ENCODE assay signal across 8 mouse cellular contexts in genomic region chr8:80913016-80913748, GRCm38 (mm10). TPM values are rescaled to one million over a fixed set of nuclear protein-coding genes. Genes with fewer than 3 reads are reported as not detected.
DNase-seq lines count a peak whose midpoint lies in the region; ATAC-seq lines count a peak whose summit lies in the region.

No protein-coding gene starts in this region.

- H3K4me1 ChIP-seq in intestine, embryonic 15.5 days (replicated peaks) = 0 out of 2 replicates have a peak, but pooled peaks cover 7% of the 10 kb centered on the region

- no peak overlapping the region for H3K4me2 ChIP-seq in intestine, embryonic 15.5 days (replicated peaks)

- H3K27ac ChIP-seq in intestine, embryonic 15.5 days = peak overlapping the region; percentile 61

- ATAC-seq in intestine, embryonic 15.5 days = peak; percentile 77

- WGBS in intestine, embryonic 15.5 days = 100% methylated on average over 1 of the region's 1 CpGs

- no peaks in the 10 kb centered on the region for H3K27me3 ChIP-seq in intestine, embryonic 15.5 days (replicated peaks)

- peak; percentile 58 for DNase-seq in adrenal gland, adult 2 months
- no peak for DNase-seq in adrenal gland, adult 18-20 months (ENCODE audit: low spot score in 2 of 2)
- peak; percentile 9 for DNase-seq in right cerebral cortex, adult 2 months (ENCODE audit: low spot score in 2 of 2)
- DNase-seq in right cerebral cortex, postnatal 36 days (ENCODE audit: low spot score in 2 of 2) = no peak
- peak; percentile 62 for DNase-seq in lung, postnatal 36 days
- DNase-seq in thymus, postnatal 10 days (ENCODE audit: low spot score in 2 of 2) = no peak
- no peak for DNase-seq in urinary bladder, postnatal 36 days (ENCODE audit: low spot score in 2 of 2)

- no peaks in the 10 kb centered on the region for H3K36me3 ChIP-seq in intestine, embryonic 15.5 days

- H3K4me3 ChIP-seq in intestine, embryonic 15.5 days (replicated peaks) = no peak overlapping the region

- H3K9ac ChIP-seq in intestine, embryonic 15.5 days = no peak overlapping the region

- H3K9me3 ChIP-seq in intestine, embryonic 15.5 days = no peaks in the 10 kb centered on the region

RNA-seq across cellular contexts. Expression of gene Gab1, which starts 32.9 kb away (rescaled TPM):
- total RNA-seq in adrenal gland, adult 2 months (2021) = 10 to 100 TPM; 15.1 to 16.2 TPM
- polyA plus RNA-seq in adrenal gland, adult 2 months (2012; rRNA removed) = 11.9 and 13.1 TPM in 2 replicates
- 10 to 100 TPM; 15.8 to 16.0 TPM for total RNA-seq in adrenal gland, adult 18-20 months (2021)
- polyA plus RNA-seq in intestine, embryonic 15.5 days (2015; fragmentation: Nextera tagmentation; extraction: Ambion mirVana) = 13.5 and 14.3 TPM in 2 replicates

Comparison
In these comparisons a context has a peak if more than half of its experiments do, and no peak if none do; other contexts are left out.
1. DNase-seq: peak in adrenal gland, adult 2 months (single experiment), right cerebral cortex, adult 2 months (2 of 2) and lung, postnatal 36 days (single experiment); none in adrenal gland, adult 18-20 months (0 of 2), right cerebral cortex, postnatal 36 days (0 of 2), thymus, postnatal 10 days (0 of 2) and urinary bladder, postnatal 36 days (0 of 2).